Mouse (Mus musculus): Measurements from ENCODE around the gene Lsm10. TPM values are rescaled to one million over a fixed set of nuclear protein-coding genes. Genes with fewer than 3 reads are reported as not detected.

The Lsm10 gene
- polyA plus RNA-seq, 1 experiment = 13.3 TPM

DNA sequence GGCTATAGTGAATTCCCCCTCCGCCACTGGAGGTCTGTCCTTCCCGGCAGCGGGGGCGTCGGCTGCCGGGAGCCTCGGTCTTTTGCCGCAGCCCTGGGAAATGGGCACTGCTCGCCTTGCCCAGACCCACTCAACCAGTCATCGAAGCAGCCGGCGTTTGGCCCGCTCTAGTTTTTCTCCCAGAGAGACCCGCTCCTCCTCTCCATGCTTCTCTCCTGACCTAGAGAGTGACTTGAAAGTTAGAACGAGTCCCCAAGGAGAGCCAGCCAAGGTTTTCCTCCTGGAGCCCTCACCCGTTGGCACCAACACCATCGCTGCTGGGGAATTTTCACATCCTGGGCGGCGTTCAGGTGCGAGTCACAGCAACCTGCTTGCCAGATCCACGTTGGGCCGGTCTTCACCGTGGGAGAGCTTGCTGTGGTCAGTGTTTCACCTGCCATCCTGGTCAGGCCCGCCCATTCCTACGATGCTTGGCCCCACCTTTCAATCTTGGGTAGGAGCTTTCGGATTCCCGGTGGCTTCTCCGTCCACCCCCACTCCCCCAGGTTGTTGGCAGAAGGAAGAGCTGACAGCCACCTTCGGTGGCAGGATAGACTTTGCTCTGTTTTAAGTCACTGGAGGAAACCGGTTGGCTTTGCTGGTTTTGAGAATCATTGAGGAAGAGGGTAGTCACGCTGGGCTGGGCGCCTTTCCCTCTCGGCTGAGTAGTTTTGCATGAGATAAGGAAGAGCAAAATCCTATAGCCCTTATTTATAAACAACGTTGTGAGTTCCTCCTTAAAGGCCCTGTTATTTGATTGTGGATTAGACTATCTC, 8.0 kb downstream of the Lsm10 start:
- Histone ChIP-seq H3K27ac (ENCODE audit: insufficient read depth, low read depth, low read length) (peak overlapping the region; percentile 79), H3K4me3 (ENCODE audit: low read depth, low read length) (peak overlapping the region; percentile 76), H3K4me1 (ENCODE audit: control insufficient read depth, insufficient read depth, insufficient read length, low read length) (peaks cover 31% of the 10 kb centered on the region), H3K36me3 (ENCODE audit: control insufficient read depth, insufficient read depth, low read length) (no peaks in the 10 kb centered on the region), H3K27me3 (ENCODE audit: control insufficient read depth, insufficient read depth, low read length) (no peaks in the 10 kb centered on the region)
- under 1% methylated on average over 34 of the region's 34 CpGs for WGBS
- TF ChIP-seq CTCF (IDR thresholded peaks at IDR 0.05; ENCODE audit: extremely low read depth, insufficient read length, insufficient replicate concordance, low read depth, low read length) = no peak
- 0 out of 2 replicates have a peak, but pooled peaks have one; percentile 33 for TF ChIP-seq POLR2A (IDR thresholded peaks at IDR 0.05; ENCODE audit: low read depth, low read length)

DNA sequence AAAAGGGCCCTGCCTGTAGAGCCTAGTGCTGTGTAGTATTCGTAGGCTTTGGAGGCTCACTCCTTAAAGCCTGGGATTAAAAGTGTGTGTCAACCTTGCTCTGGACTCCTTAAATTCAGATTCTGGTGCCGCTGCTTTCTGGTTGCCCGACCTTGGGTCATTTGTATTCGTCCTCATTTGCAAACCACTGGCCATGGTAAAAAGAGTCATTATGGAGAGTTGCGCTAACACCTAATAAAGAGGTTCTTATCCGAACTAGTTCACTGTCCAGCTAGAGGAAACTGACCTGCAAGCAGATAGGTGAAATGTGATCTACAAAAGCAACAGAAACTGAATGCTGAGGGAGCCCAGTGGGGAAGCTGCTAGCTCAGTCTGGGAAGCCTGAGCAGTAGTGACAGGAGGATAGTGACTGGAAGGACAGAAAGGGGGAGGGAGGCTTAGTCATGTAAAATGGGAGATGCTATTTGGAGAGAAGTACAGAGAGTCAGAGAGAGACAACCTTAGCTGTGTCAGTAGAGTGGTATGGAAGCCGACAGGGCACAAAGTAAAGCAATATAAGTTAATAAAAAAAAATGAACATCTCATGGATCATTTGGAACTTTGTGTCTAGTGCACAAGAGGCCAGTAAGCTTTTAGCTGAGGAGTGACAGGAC, 8.8 kb downstream of the Lsm10 start:
- Histone ChIP-seq H3K4me1 (ENCODE audit: control insufficient read depth, insufficient read depth, insufficient read length, low read length) (peaks cover 36% of the 10 kb centered on the region), H3K4me3 (ENCODE audit: low read depth, low read length) (no peak overlapping the region; the same call in 1 of the 2 replicates), H3K27ac (ENCODE audit: insufficient read depth, low read depth, low read length) (peak overlapping the region; percentile 79), H3K27me3 (ENCODE audit: control insufficient read depth, insufficient read depth, low read length) (no peaks in the 10 kb centered on the region), H3K36me3 (ENCODE audit: control insufficient read depth, insufficient read depth, low read length) (no peaks in the 10 kb centered on the region)
- no peak for TF ChIP-seq POLR2A (IDR thresholded peaks at IDR 0.05; ENCODE audit: low read depth, low read length)
- no peak for TF ChIP-seq CTCF (IDR thresholded peaks at IDR 0.05; ENCODE audit: extremely low read depth, insufficient read length, insufficient replicate concordance, low read depth, low read length)
- WGBS = 47% methylated on average over 7 of the region's 7 CpGs

- WGBS = 42% methylated on average over 8 of the region's 8 CpGs
- Histone ChIP-seq H3K4me1 (ENCODE audit: control insufficient read depth, insufficient read depth, insufficient read length, low read length) (peaks cover 34% of the 10 kb centered on the region), H3K27ac (ENCODE audit: insufficient read depth, low read depth, low read length) (0 out of 2 replicates have a peak overlapping the region, but pooled peaks have one; percentile 43), H3K4me3 (ENCODE audit: low read depth, low read length) (no peak overlapping the region), H3K27me3 (ENCODE audit: control insufficient read depth, insufficient read depth, low read length) (no peaks in the 10 kb centered on the region), H3K36me3 (ENCODE audit: control insufficient read depth, insufficient read depth, low read length) (no peaks in the 10 kb centered on the region)
- TF ChIP-seq CTCF (IDR thresholded peaks at IDR 0.05; ENCODE audit: extremely low read depth, insufficient read length, insufficient replicate concordance, low read depth, low read length) (no peak), POLR2A (IDR thresholded peaks at IDR 0.05; ENCODE audit: low read depth, low read length) (no peak)
These were observed 11.8 kb downstream of the Lsm10 start for GRCm38 (mm10) chr4:126108061-126108740.

DNA sequence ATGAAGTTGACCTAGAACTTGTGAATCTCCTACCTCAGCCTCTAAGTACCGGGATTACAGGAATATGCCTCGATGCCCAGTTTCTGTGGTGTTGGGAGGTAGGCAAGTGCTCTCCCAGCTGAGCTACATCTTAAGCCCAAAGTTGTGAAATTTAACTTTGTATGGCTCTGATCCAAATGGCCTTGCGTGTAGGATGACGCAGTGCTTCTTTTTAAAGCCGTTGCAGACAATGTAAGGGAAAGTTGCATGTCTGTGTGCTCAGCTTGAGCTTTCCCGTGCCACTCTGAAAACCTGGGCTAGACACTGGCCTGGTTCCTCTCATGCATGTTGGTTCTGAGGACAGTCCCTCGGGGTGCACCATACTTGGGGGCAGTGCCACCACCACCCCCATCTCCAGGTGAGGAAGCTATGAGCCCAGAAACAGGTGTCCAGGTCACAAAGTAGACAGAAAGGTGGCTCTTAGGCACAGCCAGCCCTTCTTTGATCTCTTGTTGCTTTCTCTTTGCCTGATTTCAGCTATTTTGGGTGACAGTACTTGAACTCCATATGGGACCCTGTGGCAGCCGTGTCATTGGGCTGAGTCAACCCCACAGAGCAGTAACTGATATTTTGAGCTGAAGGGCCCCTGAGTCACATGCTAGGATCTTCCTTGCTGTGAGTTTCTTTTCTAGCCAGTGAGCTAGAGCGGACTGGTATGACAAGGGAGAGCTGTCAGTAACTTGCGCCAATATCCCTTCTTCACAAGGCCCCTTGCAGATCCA, 13.4 kb downstream of the Lsm10 start:
- H3K27me3 ChIP-seq (ENCODE audit: control insufficient read depth, insufficient read depth, low read length) = no peaks in the 10 kb centered on the region
- peaks cover 38% of the 10 kb centered on the region for H3K4me1 ChIP-seq (ENCODE audit: control insufficient read depth, insufficient read depth, insufficient read length, low read length)
- WGBS = 65% methylated on average over 10 of the region's 10 CpGs
- no peaks in the 10 kb centered on the region for H3K36me3 ChIP-seq (ENCODE audit: control insufficient read depth, insufficient read depth, low read length)
- 0 out of 2 replicates have a peak overlapping the region, but pooled peaks have one; percentile 1 for H3K4me3 ChIP-seq (ENCODE audit: low read depth, low read length)
- TF ChIP-seq POLR2A (IDR thresholded peaks at IDR 0.05; ENCODE audit: low read depth, low read length) = no peak
- TF ChIP-seq CTCF (IDR thresholded peaks at IDR 0.05; ENCODE audit: extremely low read depth, insufficient read length, insufficient replicate concordance, low read depth, low read length) = no peak
- H3K27ac ChIP-seq (ENCODE audit: insufficient read depth, low read depth, low read length) = peak overlapping the region; percentile 91

DNA sequence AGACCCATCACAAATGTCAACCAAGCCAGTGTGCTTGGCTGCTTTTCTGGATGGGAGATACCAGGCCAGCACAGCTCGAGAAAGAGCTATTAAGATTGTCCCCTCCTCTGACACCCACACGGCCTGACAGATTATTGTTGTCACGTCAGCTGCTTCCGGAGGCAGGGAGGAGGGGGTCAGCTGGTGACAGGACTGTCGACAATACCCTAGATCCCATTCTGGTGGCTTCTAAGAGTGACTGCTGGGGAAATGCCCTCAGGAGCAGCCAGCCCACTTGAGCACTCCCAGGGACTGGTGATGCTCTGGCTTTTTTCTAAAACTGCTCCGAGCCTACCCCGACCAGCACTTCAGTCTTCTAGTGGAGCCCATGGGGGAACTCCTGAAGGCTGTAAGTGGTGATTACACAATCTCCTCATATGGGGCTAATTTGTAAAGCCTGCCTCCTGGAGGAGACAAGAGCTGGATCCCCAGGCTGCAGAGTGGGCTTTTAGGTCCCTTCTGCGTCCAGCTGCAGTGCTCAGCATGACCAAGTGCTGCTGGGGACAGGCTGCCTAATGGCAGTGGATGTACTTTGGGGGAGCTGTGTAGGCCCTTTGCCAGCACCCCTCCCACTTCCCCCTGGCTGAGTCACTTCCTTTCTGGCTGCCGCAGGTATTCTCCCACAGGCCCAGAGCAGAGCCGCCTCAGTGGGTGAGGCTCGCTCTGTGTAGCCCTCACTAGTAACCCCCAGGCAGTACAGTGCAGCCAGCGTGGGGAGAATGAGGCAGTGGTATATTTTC, 14.1 kb downstream of the Lsm10 start:
- TF ChIP-seq CTCF (IDR thresholded peaks at IDR 0.05; ENCODE audit: extremely low read depth, insufficient read length, insufficient replicate concordance, low read depth, low read length) = peak; percentile 22; the same call in 1 of the 2 replicates
- no peak for TF ChIP-seq POLR2A (IDR thresholded peaks at IDR 0.05; ENCODE audit: low read depth, low read length)
- peaks cover 3% of the 10 kb centered on the region; the same call in 1 of the 2 replicates for H3K36me3 ChIP-seq (ENCODE audit: control insufficient read depth, insufficient read depth, low read length)
- peak overlapping the region; percentile 1; the same call in 1 of the 2 replicates for H3K4me3 ChIP-seq (ENCODE audit: low read depth, low read length)
- no peaks in the 10 kb centered on the region for H3K27me3 ChIP-seq (ENCODE audit: control insufficient read depth, insufficient read depth, low read length)
- WGBS = 19% methylated on average over 12 of the region's 12 CpGs
- H3K27ac ChIP-seq (ENCODE audit: insufficient read depth, low read depth, low read length) = peak overlapping the region; percentile 91
- H3K4me1 ChIP-seq (ENCODE audit: control insufficient read depth, insufficient read depth, insufficient read length, low read length) = peaks cover 33% of the 10 kb centered on the region

DNA sequence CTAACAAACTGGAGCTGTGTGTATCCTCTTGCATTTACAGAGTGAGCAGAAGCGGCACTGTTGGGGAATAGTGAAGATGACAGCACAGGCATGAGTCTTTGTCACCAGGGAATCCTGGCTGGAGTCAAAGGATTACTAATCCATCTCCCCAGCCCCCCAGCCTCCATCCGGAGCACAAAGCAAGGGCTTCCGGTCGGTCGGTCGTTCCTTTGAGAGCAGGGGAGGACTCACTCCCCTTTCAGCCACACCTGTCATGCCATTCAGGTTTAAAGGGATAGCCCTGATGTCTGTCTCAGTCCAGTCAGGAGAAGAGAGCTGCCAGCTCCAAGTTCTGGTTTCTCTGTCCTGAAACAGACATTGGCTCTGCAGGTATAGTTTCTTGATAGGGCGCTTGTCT, 14.7 kb downstream of the Lsm10 start:
- TF ChIP-seq CTCF (IDR thresholded peaks at IDR 0.05; ENCODE audit: extremely low read depth, insufficient read length, insufficient replicate concordance, low read depth, low read length) (no peak), POLR2A (IDR thresholded peaks at IDR 0.05; ENCODE audit: low read depth, low read length) (no peak)

More for the DNA sequence above, 14.7 kb downstream of the Lsm10 start:
- no peak overlapping the region for H3K4me3 ChIP-seq (ENCODE audit: low read depth, low read length)
- H3K27ac ChIP-seq (ENCODE audit: insufficient read depth, low read depth, low read length) = peak overlapping the region; percentile 91
- peaks cover 33% of the 10 kb centered on the region for H3K4me1 ChIP-seq (ENCODE audit: control insufficient read depth, insufficient read depth, insufficient read length, low read length)
- 29% methylated on average over 7 of the region's 7 CpGs for WGBS
- no peaks in the 10 kb centered on the region for H3K27me3 ChIP-seq (ENCODE audit: control insufficient read depth, insufficient read depth, low read length)
- peaks cover 3% of the 10 kb centered on the region; the same call in 1 of the 2 replicates for H3K36me3 ChIP-seq (ENCODE audit: control insufficient read depth, insufficient read depth, low read length)
